Mouse (Mus musculus) left cerebral cortex, postnatal 14 days (tissue): ENCODE results near the gene Pakap. TPM values are rescaled to one million over a fixed set of nuclear protein-coding genes. Genes with fewer than 3 reads are reported as not detected.
A peak's percentile ranks its signal among the peaks of the same experiment; 100 is the strongest.

Experiments used
- DNase-seq, 2 experiments: peaks; one replicate each; pipeline ENCODE4 v3.0.0; 2021 to 2022; ENCODE audit warnings: low spot score in 2 of 2, mixed read lengths in 1 of 2
- intact Hi-C: fragments of 180-260 bp; cut with DNase I; formaldehyde crosslinking; loops from one replicate; pipeline ENCODE4 v1.15.1; 2025
- total RNA-seq, 2 experiments: library from RNA; stranded (reverse); gene quantifications; 2 replicates each; pipeline ENCODE4 v1.2.3; 2021

Gene Pakap
- total RNA-seq, 2 experiments from 2014 or later: 20.4 to 21.3 TPM

DNA sequence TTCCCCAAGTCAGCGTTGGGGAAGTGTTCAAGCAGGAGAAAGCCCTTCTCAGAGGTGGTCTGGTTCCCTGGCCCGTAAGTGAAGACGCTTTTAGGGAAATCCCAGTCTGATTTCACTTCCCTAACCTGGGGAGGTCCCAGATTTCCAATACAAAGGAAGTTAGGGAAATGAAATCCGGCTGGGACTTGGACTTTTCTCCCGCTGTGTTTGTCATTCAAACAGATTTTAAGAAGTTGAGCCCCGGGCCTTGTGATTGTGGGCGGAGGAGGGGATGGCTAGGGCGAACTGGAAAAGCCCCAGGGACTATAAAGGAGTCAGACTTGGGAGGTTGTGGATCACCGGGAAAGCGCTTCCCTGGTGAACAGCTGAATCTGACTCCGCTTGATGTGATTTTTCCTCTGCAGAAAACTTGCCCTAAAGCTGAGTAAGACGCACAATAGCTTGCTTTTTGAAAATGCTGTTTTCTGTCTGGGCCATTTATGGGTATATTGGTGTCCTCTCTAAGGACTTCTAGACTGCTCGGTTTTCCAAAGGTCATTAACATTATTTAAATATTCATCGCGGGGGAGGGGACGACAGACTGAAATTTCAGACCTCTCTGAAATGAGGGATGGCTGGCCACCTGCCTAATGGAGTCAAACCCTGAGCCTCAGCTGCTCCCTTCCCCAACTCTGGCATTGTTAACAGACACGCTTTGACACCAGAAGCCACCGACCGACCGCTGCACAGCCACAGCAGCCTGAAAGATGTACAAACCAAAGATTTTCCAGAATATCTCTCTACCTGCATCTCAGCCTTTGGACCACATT, 213.1 kb downstream of the Pakap start:
- intact Hi-C loops: loop anchor here (5.0 kb wide), 1 partner anchor 109 kb away; no protein-coding TSS in a partner anchor
- no peak for DNase-seq

GRCm38 (mm10) chr4:57781994-57782393, 214.0 kb downstream of the Pakap start:
- intact Hi-C loops: loop anchor here (5.0 kb wide), 1 partner anchor 110 kb away; no protein-coding TSS in a partner anchor
- DNase-seq: peak in 1 of 2 experiments; percentile 29

GRCm38 (mm10) chr4:57782549-57783390, 214.8 kb downstream of the Pakap start:
- DNase-seq: no peak
- intact Hi-C loops: loop anchor here (5.0 kb wide), 1 partner anchor 110 kb away; no protein-coding TSS in a partner anchor

DNA sequence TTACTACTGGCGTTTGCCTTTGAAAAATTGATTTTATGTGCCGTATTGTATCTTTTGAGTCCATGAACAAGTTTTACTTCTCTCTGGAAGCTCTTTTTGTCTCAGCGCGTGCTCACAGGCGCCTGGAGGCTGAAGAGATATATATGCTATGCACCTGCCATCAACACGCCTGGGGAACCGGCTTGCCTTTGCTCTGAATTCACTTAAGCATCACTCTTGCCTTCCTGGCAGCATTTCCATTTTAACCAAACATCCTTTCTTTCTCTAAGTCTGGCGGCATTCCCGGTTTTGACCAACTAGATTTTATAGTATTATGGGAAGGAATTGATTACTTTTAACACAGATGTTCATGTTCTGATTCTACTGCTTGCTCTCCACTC, 215.4 kb downstream of the Pakap start:
- intact Hi-C loops: loop anchor here (5.0 kb wide), 1 partner anchor 111 kb away; no protein-coding TSS in a partner anchor
- DNase-seq: no peak

DNA sequence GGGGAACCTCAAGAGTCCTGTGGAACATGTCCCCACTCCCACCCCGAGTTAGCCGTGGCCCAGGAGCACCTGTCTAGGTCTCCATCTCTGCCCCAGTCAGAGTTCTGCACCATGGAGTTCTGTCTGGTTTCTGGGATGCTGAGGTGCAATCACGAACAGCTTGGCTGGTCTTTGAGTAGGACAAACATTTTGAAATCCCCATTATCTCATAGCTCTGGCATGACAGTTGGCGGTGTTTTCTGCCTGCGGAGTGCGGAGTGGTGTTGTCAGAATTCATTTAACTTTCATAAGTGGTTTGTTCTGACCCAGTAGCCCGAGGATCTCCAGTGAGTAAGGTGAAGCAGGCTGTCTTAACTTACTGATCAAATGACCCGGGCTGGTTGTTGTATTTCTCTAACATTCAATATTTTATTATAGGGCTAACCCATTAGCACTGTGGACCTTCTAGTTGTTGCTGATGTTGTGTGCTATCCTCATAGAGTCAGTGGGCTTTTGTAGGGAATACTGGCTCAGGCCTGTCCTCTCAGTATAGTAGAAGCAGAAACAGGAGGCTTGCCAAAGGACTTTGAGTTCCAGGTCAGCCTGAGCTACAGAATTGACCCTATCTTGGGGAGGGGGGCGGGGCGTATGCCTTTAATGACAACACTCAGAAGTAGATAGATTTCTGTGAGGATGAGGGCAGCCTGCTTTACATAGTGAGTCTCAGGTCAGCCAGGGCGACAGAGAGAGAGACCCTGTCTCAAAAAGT, 216.0 kb downstream of the Pakap start:
- no peak for DNase-seq
- intact Hi-C loops: loop anchor here (5.0 kb wide), 1 partner anchor 112 kb away; no protein-coding TSS in a partner anchor

DNA sequence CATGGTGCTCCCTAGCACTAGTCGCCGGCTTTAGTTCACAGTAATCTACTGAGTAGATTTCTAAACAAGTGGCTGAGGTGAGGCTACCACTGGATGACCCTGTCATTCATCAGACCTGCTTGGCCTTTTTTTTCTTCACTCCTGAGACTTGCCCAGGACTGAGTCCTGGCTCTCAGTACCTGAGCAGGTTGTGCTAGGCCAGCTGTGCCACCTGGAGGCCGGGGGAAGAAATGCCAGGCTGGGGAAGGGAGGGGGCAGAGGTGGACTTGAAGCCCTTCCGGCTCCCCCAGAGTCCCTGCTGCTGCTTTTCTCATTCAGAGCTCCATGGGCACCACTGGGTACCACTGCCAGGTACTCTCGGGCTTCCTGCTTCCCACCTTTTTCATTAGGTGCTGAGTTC, 220.7 kb downstream of the Pakap start:
- intact Hi-C loops: no loop called here
- DNase-seq: no peak

DNA sequence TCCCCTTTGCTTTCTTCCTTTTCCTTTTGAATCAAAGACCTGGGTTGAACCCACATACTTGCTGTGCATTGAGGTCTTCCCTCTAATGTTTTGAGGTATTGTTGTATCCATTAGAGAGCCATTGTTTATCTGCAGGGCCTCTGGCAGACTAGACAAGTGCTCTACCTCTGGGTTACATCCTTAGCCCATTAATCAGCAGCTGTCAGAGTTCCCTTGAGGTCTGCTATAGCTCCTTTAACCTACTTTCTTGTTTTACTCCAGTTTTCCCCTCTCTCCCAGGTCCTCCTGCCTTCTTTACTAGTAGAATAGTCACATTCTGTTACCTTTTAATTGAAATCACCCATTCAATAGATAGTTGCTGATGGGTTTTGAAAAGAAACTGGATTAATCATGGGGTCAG, 221.1 kb downstream of the Pakap start:
- intact Hi-C loops: no loop called here
- no peak for DNase-seq

GRCm38 (mm10) chr4:57793989-57794388, 226.0 kb downstream of the Pakap start:
- intact Hi-C loops: no loop called here
- DNase-seq: no peak

GRCm38 (mm10) chr4:57794547-57794946, 226.6 kb downstream of the Pakap start:
- intact Hi-C loops: no loop called here
- DNase-seq: no peak

DNA sequence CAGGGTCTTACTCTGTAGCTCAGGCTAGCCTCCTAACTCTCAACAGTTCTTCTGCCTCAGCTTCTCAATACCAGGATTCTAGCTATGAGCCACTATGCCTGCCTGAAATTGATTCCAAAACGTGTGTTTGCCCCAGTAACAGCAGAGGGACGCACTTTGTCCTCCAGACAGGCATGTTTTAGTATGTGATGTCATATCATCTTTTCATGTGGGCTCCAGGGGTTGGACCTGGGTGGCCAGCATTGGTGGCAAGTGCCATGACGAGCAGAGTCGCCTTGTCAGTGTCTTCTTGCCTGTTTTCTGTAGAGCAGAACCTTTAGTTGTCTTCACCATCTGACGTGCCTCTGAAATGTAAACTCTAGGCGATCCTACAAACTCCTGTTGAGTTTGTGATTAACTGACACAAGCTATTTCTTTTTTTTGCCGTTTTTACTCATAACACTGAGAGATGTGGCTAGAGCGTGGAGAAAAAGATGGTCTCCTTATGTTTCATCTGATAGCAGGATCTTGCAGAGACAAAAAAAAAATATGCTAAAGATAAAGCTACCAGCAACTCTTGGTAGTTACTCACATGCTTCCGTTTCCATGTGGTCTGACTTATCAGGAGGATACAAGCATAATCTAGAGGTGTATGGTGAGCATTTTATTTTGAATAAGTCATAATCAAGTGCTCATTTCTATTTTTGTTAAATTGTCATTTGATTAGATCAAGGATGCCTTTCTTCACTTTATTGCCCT, 229.7 kb downstream of the Pakap start:
- no peak for DNase-seq
- intact Hi-C loops: no loop called here

DNA sequence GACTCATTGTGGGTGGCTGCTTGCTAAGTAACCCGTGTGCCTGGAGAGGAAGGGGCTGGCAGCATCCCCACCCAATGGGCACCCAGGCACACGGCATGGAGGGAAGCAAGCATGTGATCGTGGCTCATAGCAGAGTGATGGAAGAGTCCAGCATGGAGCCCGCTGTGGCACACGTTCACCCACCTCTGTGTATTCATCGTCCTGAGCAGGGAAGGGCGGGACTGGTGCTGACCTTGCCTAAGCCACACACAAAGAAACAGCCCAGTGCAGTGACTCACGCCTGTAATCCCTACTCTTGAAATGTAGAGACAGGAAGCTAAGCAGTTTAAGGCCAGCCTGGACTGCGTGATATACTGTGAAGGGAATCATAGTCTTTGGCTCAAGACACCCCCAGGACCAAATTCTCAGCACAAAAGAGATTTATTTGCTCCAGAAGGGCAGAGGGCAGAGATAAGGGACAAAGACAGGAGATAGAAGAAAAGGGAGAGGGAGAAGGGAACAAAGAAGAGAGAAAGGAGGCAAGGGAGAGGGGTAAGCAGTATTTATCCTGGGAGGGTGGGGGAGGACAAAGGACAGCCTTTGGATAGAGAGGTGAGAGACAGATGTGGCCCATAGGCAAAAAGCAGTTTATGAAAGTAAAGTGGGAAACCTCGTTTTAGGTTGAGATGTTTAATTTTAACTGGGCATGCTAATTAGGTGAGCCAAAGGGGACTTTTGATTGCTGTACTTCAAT, 230.5 kb downstream of the Pakap start:
- no peak for DNase-seq
- intact Hi-C loops: no loop called here

- intact Hi-C loops: no loop called here
These were observed 231.3 kb downstream of the Pakap start for GRCm38 (mm10) chr4:57799297-57799696.

GRCm38 (mm10) chr4:57801239-57801638, 233.3 kb downstream of the Pakap start:
- no peak for DNase-seq
- intact Hi-C loops: no loop called here

More at GRCm38 (mm10) chr4:57799297-57799696, 231.3 kb downstream of the Pakap start:
- DNase-seq: no peak

GRCm38 (mm10) chr4:57801986-57802385, 234.0 kb downstream of the Pakap start:
- no peak for DNase-seq
- intact Hi-C loops: no loop called here

DNA sequence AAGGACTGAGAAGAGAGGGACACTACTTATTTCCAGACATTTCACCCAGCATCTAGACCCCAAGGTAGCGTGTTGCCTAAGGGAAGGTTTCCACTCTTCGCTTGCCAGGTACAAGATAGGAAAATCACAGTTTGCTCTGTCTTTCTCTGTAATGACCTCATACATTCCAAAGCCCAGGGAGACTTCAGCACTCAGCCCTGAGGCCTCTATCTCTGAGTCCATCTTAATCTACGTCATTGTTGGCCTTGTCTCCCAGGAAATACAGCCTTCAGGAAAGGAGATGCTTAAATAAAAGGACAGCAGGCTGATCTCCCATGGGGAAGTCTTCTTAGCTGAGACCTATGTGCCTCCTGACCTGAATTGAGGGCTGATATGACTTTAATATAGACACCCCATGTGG, 234.4 kb downstream of the Pakap start:
- intact Hi-C loops: no loop called here
- DNase-seq: no peak

DNA sequence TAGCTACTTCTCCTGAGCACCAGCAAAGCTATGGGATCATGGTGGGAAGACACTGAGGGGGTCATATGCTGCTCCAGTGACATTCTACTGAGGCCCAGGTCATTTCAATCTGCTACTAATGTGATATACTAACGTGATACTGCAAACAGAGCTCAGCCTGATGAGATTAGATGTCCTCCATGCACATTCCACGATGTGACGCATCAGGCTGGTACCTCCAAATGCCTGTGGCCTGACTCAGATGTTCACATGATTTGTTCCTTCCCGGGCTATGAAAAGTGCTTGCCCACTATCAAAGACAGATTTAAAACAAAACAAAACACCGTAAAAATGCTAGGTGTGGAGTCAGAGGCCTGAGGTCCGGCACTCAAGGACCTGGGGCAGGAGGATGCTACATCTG, 236.9 kb downstream of the Pakap start:
- no peak for DNase-seq
- intact Hi-C loops: no loop called here

- intact Hi-C loops: no loop called here
- no peak for DNase-seq
These were observed 241.5 kb downstream of the Pakap start for GRCm38 (mm10) chr4:57809449-57809848.

GRCm38 (mm10) chr4:57812075-57812474, 244.1 kb downstream of the Pakap start:
- DNase-seq: no peak
- intact Hi-C loops: no loop called here
